Mouse (Mus musculus) limb, embryonic 11.5 days (tissue): ENCODE measurements around the gene Dlg2. TPM values are rescaled to one million over a fixed set of nuclear protein-coding genes. Genes with fewer than 3 reads are reported as not detected.

Source experiments
- ATAC-seq: fragments of 200-750 bp; cut with Nextera tagmentation; 2 replicates; pipeline ENCODE4 v1.8.0; 2017; ENCODE audit warnings: low read depth; ENCODE audit not compliant: insufficient number of reproducible peaks, low FRiP score, low TSS enrichment
- DNase-seq: peaks from one replicate; pipeline ENCODE4 v3.0.0-alpha.2; 2015; ENCODE audit warnings: low spot score
- H3K27ac ChIP-seq: fragments of 300-500 bp; sonication (generic); replicated peaks from 2 replicates; pipeline ENCODE4 v1.5.1; 2014; ENCODE audit warnings: low read depth, mild to moderate bottlenecking, low read length
- H3K27me3 ChIP-seq: fragments of 300-500 bp; sonication (generic); 2 replicates; pipeline ENCODE4 v1.6.1; 2014; ENCODE audit warnings: mild to moderate bottlenecking, low read length, mixed read lengths; ENCODE audit not compliant: control insufficient read depth, insufficient read depth
- H3K36me3 ChIP-seq: fragments of 300-500 bp; sonication (generic); 2 replicates; pipeline ENCODE4 v1.6.1; 2014; ENCODE audit warnings: mild to moderate bottlenecking, low read length, moderate library complexity, mixed read lengths; ENCODE audit not compliant: control insufficient read depth, insufficient read depth
- H3K4me1 ChIP-seq: fragments of 300-500 bp; sonication (generic); 2 replicates; pipeline ENCODE4 v1.6.1; 2014; ENCODE audit warnings: low read length, mixed read lengths; ENCODE audit not compliant: control insufficient read depth, insufficient read depth
- H3K4me2 ChIP-seq: fragments of 300-500 bp; sonication (generic); 2 replicates; pipeline ENCODE4 v1.6.1; 2014; ENCODE audit warnings: low read depth, mild to moderate bottlenecking, moderate library complexity; ENCODE audit not compliant: severe bottlenecking
- H3K4me3 ChIP-seq: fragments of 300-500 bp; sonication (generic); 2 replicates; pipeline ENCODE4 v1.5.1; 2014; ENCODE audit warnings: low read depth, low read length
- H3K9ac ChIP-seq: fragments of 300-500 bp; sonication (generic); 2 replicates; pipeline ENCODE4 v1.6.1; 2014; ENCODE audit warnings: mild to moderate bottlenecking, low read length
- H3K9me3 ChIP-seq: fragments of 300-500 bp; sonication (generic); 2 replicates; pipeline ENCODE4 v1.6.1; 2016; ENCODE audit warnings: low read length; ENCODE audit not compliant: control insufficient read depth
- WGBS: fragments of 180-500 bp; shearing (Covaris S2); extraction: QIAGEN DNeasy Blood & Tissue Kit; methylation state at CpG from one replicate; pipeline ENCODE4 v1.1.7; 2014; 5-methylcytosine and 5-hydroxymethylcytosine counted together
- polyA plus RNA-seq: library from polyadenylated mRNA; unstranded; fragments of >200 nt; fragmentation: Nextera tagmentation; extraction: Ambion mirVana; gene quantifications from 2 replicates; pipeline ENCODE4 v1.2.1, GENCODE M21; 2014

Gene Dlg2
- polyA plus RNA-seq, 1 experiment from 2014 or later = 1.3 TPM

GRCm38 (mm10) chr7:90927441-90927840 is 451.0 kb downstream of the Dlg2 start:
- no peak for DNase-seq
- Histone ChIP-seq H3K4me2 (no peak overlapping the region), H3K9ac (no peak overlapping the region), H3K4me1 (no peaks in the 10 kb centered on the region), H3K27ac (no peak overlapping the region), H3K4me3 (no peak overlapping the region), H3K9me3 (no peaks in the 10 kb centered on the region), H3K36me3 (no peaks in the 10 kb centered on the region), H3K27me3 (no peaks in the 10 kb centered on the region)
- WGBS = 83% methylated on average over 4 of the region's 4 CpGs
- no peak for ATAC-seq

- Histone ChIP-seq H3K4me2 (no peak overlapping the region), H3K9me3 (no peaks in the 10 kb centered on the region), H3K4me3 (no peak overlapping the region), H3K9ac (no peak overlapping the region), H3K27me3 (no peaks in the 10 kb centered on the region), H3K36me3 (no peaks in the 10 kb centered on the region), H3K27ac (no peak overlapping the region), H3K4me1 (no peaks in the 10 kb centered on the region)
- 85% methylated on average over 5 of the region's 5 CpGs for WGBS
- no peak for ATAC-seq
- DNase-seq = no peak
Observed at GRCm38 (mm10) chr7:90940726-90941125, 464.3 kb downstream of the Dlg2 start.

- Histone ChIP-seq H3K27ac (no peak overlapping the region), H3K9ac (no peak overlapping the region), H3K4me1 (no peaks in the 10 kb centered on the region), H3K27me3 (no peaks in the 10 kb centered on the region), H3K9me3 (no peaks in the 10 kb centered on the region), H3K4me3 (no peak overlapping the region), H3K4me2 (no peak overlapping the region), H3K36me3 (no peaks in the 10 kb centered on the region)
- ATAC-seq (no peak), DNase-seq (no peak)
- WGBS = 78% methylated on average over 8 of the region's 8 CpGs
Observed at GRCm38 (mm10) chr7:90947073-90947472, 470.6 kb downstream of the Dlg2 start.

DNA sequence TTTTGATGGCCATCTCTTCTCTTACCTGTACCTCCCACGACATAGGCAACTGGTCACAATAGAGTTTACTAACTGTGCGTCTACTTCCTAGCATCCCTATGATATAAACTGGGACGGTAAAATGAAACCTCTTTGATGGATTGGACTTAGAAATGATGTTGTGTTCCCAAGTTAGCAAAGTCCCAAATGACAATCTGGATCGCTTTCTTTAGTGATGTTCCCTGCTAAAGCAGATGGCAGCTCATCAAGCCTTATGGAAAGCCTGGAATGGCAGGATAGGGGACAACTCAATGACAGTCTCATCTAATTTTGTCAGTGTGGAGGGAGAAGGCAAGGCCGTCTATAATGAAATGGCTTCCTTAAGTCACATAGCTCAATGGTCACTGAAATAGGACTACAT is 472.7 kb downstream of the Dlg2 start:
- Histone ChIP-seq H3K4me1 (no peaks in the 10 kb centered on the region), H3K4me3 (no peak overlapping the region), H3K4me2 (no peak overlapping the region), H3K27ac (no peak overlapping the region), H3K36me3 (no peaks in the 10 kb centered on the region), H3K9ac (no peak overlapping the region), H3K9me3 (no peaks in the 10 kb centered on the region), H3K27me3 (no peaks in the 10 kb centered on the region)
- no peak for DNase-seq
- no peak for ATAC-seq
- 95% methylated on average over 5 of the region's 5 CpGs for WGBS

- H3K27me3 ChIP-seq = no peaks in the 10 kb centered on the region
- no peaks in the 10 kb centered on the region for H3K4me1 ChIP-seq
- H3K9me3 ChIP-seq = no peaks in the 10 kb centered on the region
- H3K4me3 ChIP-seq = no peak overlapping the region
- ATAC-seq = no peak
- no peak overlapping the region for H3K9ac ChIP-seq
- H3K27ac ChIP-seq = no peak overlapping the region
- no peak overlapping the region for H3K4me2 ChIP-seq
- DNase-seq = no peak
- H3K36me3 ChIP-seq = no peaks in the 10 kb centered on the region
Observed at GRCm38 (mm10) chr7:90977241-90977640, 500.8 kb downstream of the Dlg2 start.

DNA sequence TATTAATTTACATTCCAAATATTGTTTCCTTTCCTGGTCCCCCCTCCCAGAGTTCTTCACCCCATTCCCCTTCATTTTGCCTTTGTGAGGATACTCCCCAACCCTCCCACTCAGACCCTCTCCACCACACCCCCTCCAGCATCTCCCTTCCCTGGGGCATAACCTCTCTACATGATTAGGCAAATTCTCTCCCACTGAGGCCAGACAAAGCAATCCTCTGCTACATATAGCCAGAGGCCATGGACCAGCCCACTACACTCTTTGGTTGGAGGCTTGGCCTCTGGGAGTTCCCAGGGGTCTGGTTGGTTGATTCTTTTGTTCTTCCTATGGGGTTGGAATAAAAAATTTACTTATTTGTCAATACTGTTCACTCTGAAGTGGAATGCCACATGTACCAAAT is 505.6 kb downstream of the Dlg2 start:
- no peak for DNase-seq
- Histone ChIP-seq H3K9me3 (no peaks in the 10 kb centered on the region), H3K4me1 (no peaks in the 10 kb centered on the region), H3K4me2 (no peak overlapping the region), H3K27me3 (no peaks in the 10 kb centered on the region), H3K9ac (no peak overlapping the region), H3K27ac (no peak overlapping the region), H3K36me3 (no peaks in the 10 kb centered on the region), H3K4me3 (no peak overlapping the region)
- ATAC-seq = no peak

DNA sequence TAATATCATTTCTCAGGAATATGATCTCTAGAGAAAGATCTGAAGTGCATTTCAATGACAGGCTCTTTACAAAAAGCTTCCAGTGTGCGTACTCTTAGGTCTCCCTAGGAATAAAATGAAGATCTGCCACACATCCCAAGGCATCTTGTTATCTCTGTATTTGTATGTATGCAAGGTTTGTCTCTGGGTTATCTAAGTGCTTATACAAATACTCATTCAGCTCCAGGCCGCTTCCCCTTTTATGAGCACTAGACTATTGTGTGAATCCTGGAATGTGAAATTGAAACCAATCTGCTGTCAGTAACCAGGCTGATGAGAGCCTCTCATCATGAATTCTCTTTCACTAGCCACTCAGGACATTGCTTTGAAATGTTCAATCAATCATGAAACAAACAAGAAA is 534.2 kb downstream of the Dlg2 start:
- H3K4me3 ChIP-seq = no peak overlapping the region
- WGBS = 89% methylated on average over 2 of the region's 2 CpGs
- no peaks in the 10 kb centered on the region for H3K36me3 ChIP-seq

GRCm38 (mm10) chr7:91044998-91045741 is 568.7 kb downstream of the Dlg2 start:
- no peaks in the 10 kb centered on the region for H3K9me3 ChIP-seq
- H3K4me2 ChIP-seq = no peak overlapping the region
- H3K9ac ChIP-seq = no peak overlapping the region
- no peaks in the 10 kb centered on the region for H3K4me1 ChIP-seq
- no peak overlapping the region for H3K4me3 ChIP-seq
- no peaks in the 10 kb centered on the region for H3K27me3 ChIP-seq
- H3K27ac ChIP-seq = no peak overlapping the region
- no peaks in the 10 kb centered on the region for H3K36me3 ChIP-seq
- DNase-seq (no peak), ATAC-seq (no peak)
- 74% methylated on average over 4 of the region's 4 CpGs for WGBS

More for the DNA sequence above, 534.2 kb downstream of the Dlg2 start:
- Histone ChIP-seq H3K9ac (no peak overlapping the region), H3K4me2 (no peak overlapping the region), H3K27me3 (no peaks in the 10 kb centered on the region), H3K27ac (no peak overlapping the region), H3K9me3 (no peaks in the 10 kb centered on the region), H3K4me1 (no peaks in the 10 kb centered on the region)
- DNase-seq = no peak
- no peak for ATAC-seq

DNA sequence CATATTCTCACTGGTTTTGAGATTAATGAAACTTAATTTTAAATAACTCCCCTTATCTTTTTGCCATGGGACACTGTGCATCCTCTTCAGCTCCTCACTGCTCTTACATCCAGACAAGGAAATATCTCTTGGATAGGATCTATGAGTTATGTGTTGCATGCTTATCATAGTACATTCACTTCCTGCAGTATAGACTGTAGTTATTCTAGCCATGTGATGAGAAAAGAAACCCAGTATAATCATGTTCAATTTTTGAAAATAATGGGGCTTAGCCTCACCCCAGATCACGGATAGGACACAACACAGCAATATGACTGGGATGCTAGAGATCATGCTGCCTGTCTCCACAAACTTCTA is 569.2 kb downstream of the Dlg2 start:
- no peak for DNase-seq
- no peak overlapping the region for H3K27ac ChIP-seq
- WGBS = 98% methylated on average over 1 of the region's 1 CpGs

More for the DNA sequence above, 569.2 kb downstream of the Dlg2 start:
- H3K4me2 ChIP-seq = no peak overlapping the region
- no peaks in the 10 kb centered on the region for H3K27me3 ChIP-seq
- H3K4me3 ChIP-seq = no peak overlapping the region
- H3K36me3 ChIP-seq = no peaks in the 10 kb centered on the region
- ATAC-seq = no peak
- H3K9ac ChIP-seq = no peak overlapping the region
- no peaks in the 10 kb centered on the region for H3K9me3 ChIP-seq
- H3K4me1 ChIP-seq = no peaks in the 10 kb centered on the region
